Mouse (Mus musculus) thymus, adult 2 months (tissue): ENCODE results near the gene Abhd11. TPM values are rescaled to one million over a fixed set of nuclear protein-coding genes. Genes with fewer than 3 reads are reported as not detected.

Experiments used
- DNase-seq: peaks from one replicate; pipeline ENCODE4 v3.0.0; 2021
- H3K27ac ChIP-seq: fragments of 200-500 bp; 2 replicates; pipeline ENCODE4 v1.5.1; 2012; ENCODE audit warnings: low read length, control low read depth; ENCODE audit not compliant: control insufficient read depth, insufficient read depth
- H3K27me3 ChIP-seq: fragments of 200-500 bp; 2 replicates; pipeline ENCODE4 v1.6.1; 2012; ENCODE audit warnings: mild to moderate bottlenecking, low read length, moderate library complexity, mixed read lengths; ENCODE audit not compliant: control insufficient read depth, insufficient read depth
- H3K36me3 ChIP-seq: fragments of 200-500 bp; 2 replicates; pipeline ENCODE4 v1.6.1; 2012; ENCODE audit warnings: mild to moderate bottlenecking, low read length, moderate library complexity; ENCODE audit not compliant: control insufficient read depth, insufficient read depth
- H3K4me1 ChIP-seq: fragments of 200-500 bp; replicated peaks from 2 replicates; pipeline ENCODE4 v1.6.1; 2012; ENCODE audit warnings: low read length; ENCODE audit not compliant: control insufficient read depth, insufficient read depth
- H3K4me3 ChIP-seq: fragments of 200-500 bp; 2 replicates; pipeline ENCODE4 v1.5.1; 2012; ENCODE audit warnings: mild to moderate bottlenecking, low read length, control low read depth, moderate library complexity; ENCODE audit not compliant: control insufficient read depth, insufficient read depth
- CTCF ChIP-seq: fragments of 200-500 bp; IDR thresholded peaks from 2 replicates; pipeline ENCODE4 v1.5.1; 2012; ENCODE audit warnings: mild to moderate bottlenecking, control low read depth, low read length, moderate library complexity, borderline replicate concordance; ENCODE audit not compliant: control insufficient read depth, poor library complexity, insufficient read depth; ENCODE audit errors: extremely low read depth
- POLR2A ChIP-seq: fragments of 200-500 bp; IDR thresholded peaks from 2 replicates; pipeline ENCODE4 v1.6.1; 2012; ENCODE audit warnings: mild to moderate bottlenecking, low read length, control low read depth, moderate library complexity; ENCODE audit not compliant: control insufficient read depth, poor library complexity, insufficient read depth; ENCODE audit errors: extremely low read depth
- WGBS: fragments of 180-500 bp; shearing (Covaris S2); methylation state at CpG from one replicate; pipeline ENCODE4 v1.1.7; 2018; 5-methylcytosine and 5-hydroxymethylcytosine counted together
- polyA plus RNA-seq: library from polyadenylated mRNA; depleted of rRNA; stranded (reverse); fragments of >200 nt; gene quantifications from 2 replicates; pipeline ENCODE4 v1.2.3, GENCODE M21; 2012

Abhd11 gene
- polyA plus RNA-seq, 1 experiment, result 84.8 TPM

GRCm38 (mm10) chr5:135010320-135010709, 1.4 kb downstream of the Abhd11 start:
- Histone ChIP-seq H3K36me3 (no peaks in the 10 kb centered on the region), H3K4me3 (no peak overlapping the region; the same call in 1 of the 2 replicates), H3K27me3 (no peaks in the 10 kb centered on the region), H3K4me1 (peaks cover 12% of the 10 kb centered on the region), H3K27ac (peak overlapping the region; percentile 77; the same call in 1 of the 2 replicates)
- no peak for DNase-seq
- TF ChIP-seq POLR2A (no peak), CTCF (no peak)
- 64% methylated on average over 7 of the region's 7 CpGs for WGBS

DNA sequence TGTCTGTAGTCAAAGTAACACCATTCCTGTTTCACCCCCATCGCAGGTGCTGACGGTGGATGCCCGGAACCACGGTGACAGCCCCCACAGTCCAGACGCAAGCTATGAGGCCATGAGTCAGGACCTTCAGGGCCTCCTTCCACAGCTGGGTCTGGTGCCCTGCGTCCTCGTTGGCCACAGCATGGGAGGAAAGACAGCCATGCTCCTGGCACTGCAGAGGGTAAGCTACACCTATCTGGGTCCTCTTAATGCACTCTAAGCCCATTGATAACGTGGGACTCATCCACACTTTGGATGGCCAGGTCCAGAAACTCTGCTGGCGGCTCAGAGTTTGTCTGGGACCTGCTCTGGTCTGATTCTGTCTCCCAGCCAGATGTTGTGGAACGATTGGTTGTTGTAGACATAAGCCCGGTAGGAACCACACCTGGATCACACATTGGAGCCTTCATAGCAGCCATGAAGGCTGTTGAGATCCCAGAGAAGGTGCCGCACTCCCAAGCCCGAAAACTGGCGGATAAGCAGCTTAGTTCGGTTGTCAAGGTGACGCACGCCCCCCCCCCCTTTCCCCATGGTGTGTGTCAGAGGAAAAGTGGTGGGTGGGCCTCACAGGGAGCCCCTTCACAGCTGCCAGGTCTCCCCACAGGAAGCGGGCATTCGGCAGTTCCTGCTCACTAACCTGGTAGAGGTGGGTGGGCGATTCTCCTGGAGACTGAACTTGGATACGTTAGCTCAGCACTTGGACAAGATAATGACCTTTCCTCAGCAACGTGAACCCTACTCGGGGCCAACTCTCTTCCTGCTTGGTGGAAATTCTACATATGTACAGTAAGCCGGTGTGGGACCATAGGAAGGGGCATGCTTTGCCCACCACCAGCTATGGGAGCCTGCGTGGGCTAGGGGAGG, 2.1 kb downstream of the Abhd11 start:
- Histone ChIP-seq H3K4me3 (no peak overlapping the region), H3K27ac (no peak overlapping the region), H3K27me3 (no peaks in the 10 kb centered on the region), H3K4me1 (peaks cover 12% of the 10 kb centered on the region), H3K36me3 (no peaks in the 10 kb centered on the region)
- 95% methylated on average over 25 of the region's 25 CpGs for WGBS
- DNase-seq, result no peak
- TF ChIP-seq POLR2A, result no peak
- TF ChIP-seq CTCF, result no peak

- no peak overlapping the region for H3K4me3 ChIP-seq
- no peaks in the 10 kb centered on the region for H3K27me3 ChIP-seq
- no peak for DNase-seq
- TF ChIP-seq POLR2A (no peak), CTCF (no peak)
- WGBS, result 91% methylated on average over 26 of the region's 26 CpGs
- no peak overlapping the region for H3K27ac ChIP-seq
- no peaks in the 10 kb centered on the region for H3K36me3 ChIP-seq
- H3K4me1 ChIP-seq, result peaks cover 12% of the 10 kb centered on the region
Measured at GRCm38 (mm10) chr5:135011809-135012613, 3.1 kb downstream of the Abhd11 start.

DNA sequence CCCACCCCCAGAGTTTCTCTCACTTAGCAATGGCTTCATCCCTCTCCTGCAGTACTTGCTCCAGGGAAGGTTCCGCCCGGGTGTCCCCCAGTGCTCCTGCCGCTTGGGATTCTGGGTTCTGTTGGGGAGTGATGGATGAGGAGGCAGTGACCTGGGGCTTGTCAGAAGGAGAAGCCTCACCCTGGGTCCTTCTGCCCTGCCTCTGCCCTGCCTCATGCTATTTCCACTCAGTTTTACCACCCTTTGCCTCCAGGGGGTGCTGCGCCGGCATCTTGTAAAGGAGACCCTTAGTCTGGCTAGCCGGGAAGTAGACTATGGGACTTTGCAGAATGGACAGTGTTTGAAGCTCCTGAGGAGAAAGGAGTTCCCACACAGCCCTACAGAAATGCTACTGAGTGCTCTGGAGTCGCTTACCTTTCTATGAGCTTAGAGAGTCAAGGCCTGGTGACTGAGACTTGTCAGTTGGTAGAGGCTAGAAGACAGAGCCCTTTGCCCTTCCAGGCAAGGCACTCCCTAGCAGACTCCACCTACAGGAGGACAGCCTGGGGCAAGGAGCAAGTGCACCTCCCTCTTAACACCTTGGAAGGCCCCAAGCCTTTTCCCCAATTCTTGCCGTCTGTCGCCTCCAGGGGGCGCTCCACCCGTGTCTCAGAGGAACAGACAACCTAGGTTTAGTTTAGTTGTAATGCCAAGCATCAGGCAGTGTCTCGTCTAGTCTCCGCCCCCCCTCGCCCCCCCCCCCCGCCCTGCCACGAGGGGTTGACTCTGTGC, 3.9 kb downstream of the Abhd11 start:
- Histone ChIP-seq H3K27ac (no peak overlapping the region), H3K36me3 (no peaks in the 10 kb centered on the region), H3K27me3 (no peaks in the 10 kb centered on the region), H3K4me3 (no peak overlapping the region), H3K4me1 (peaks cover 12% of the 10 kb centered on the region)
- 28% methylated on average over 16 of the region's 16 CpGs for WGBS
- peak; percentile 85 for DNase-seq
- TF ChIP-seq POLR2A (no peak), CTCF (peak; percentile 85)

DNA sequence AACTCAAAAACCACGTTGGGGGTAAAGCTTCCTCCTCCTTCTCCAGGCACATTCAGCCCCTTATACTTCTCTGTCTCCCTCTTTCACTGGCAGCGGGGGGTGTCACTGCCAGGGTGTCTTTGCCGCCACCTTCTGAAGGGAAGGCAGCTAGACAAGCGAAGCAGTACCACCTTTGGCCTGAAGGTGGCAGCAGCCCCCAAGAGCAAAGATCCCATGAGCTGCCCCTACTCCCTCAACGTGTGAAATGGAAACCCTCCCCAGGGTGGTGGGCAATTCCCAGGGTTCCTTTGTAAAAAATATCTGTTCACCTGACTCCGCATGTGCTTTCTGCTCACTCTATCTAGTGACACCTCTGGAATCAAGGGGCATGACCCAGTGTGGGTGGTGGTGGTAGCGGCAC, 6.5 kb downstream of the Abhd11 start:
- no peaks in the 10 kb centered on the region for H3K36me3 ChIP-seq
- TF ChIP-seq POLR2A (no peak), CTCF (peak; percentile 87; the same call in 1 of the 2 replicates)
- no peak overlapping the region for H3K4me3 ChIP-seq
- peaks cover 4% of the 10 kb centered on the region; the same call in 1 of the 2 replicates for H3K4me1 ChIP-seq
- WGBS, result 15% methylated on average over 7 of the region's 7 CpGs
- no peak overlapping the region for H3K27ac ChIP-seq
- DNase-seq, result peak; percentile 87
- no peaks in the 10 kb centered on the region for H3K27me3 ChIP-seq
